Mouse (Mus musculus): ENCODE measurements around the gene Rnaseh1. TPM values are rescaled to one million over a fixed set of nuclear protein-coding genes. Genes with fewer than 3 reads are reported as not detected.

Rnaseh1 gene
- polyA plus RNA-seq, 2 experiments = 26.5 to 31.9 TPM

GRCm38 (mm10) chr12:28685771-28686170, 36.4 kb downstream of the Rnaseh1 start:
- TF ChIP-seq POLR2A (IDR thresholded peaks at IDR 0.05; ENCODE audit: borderline replicate concordance, extremely low read depth, insufficient read depth, insufficient read length) = no peak
- Histone ChIP-seq H3K4me1 (ENCODE audit: control insufficient read depth, insufficient read depth, low read length) (no peaks in the 10 kb centered on the region), H3K27ac (replicated peaks; ENCODE audit: low read depth, low read length) (no peak overlapping the region), H3K27me3 (ENCODE audit: control insufficient read depth, insufficient read depth, low read length) (no peaks in the 10 kb centered on the region), H3K4me2 (replicated peaks; ENCODE audit: low read depth, low read length, severe bottlenecking) (no peak overlapping the region), H3K9me3 (ENCODE audit: control insufficient read depth, low read length) (no peaks in the 10 kb centered on the region), H3K36me3 (ENCODE audit: control insufficient read depth, insufficient read depth, low read length) (peaks cover 32% of the 10 kb centered on the region), H3K4me3 (replicated peaks; ENCODE audit: low read length) (no peak overlapping the region), H3K9ac (ENCODE audit: low read depth, low read length, severe bottlenecking) (no peak overlapping the region)
- no peak for DNase-seq (ENCODE audit: low spot score)
- no peak for ATAC-seq (ENCODE audit: low FRiP score, low read depth)
- WGBS = 77% methylated on average over 3 of the region's 3 CpGs

DNA sequence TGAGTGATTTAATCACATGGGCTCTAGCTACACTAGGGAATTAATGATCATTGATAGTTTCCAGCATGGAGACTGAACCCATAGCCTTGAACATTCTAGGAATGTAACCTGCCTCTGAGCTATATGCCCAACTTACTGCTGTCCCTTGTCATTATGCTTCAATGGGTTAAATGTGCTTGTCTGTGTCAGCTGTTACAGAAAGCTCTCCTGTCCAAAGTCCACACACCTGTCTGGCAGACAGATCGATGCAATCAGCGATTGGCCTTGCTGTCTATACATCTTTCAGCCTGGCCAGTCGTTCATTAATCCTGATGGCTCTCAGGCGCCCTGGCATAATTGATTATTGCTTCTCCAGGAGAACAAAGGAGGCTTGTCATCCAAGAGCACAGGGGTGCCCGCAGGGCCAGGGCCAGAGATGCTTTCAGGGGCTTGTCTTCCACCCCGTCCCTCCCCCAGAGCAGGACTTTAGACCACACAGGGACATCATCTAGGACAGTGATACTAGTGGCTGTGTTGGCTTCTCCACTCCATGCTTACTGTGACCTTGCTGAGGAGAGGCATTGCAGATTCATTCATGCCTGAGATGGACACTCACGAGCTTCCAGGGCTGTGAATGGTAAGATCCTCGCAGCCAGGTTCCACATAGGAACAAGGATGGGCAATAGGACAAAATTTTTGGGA, 36.9 kb downstream of the Rnaseh1 start:
- Histone ChIP-seq H3K36me3 (ENCODE audit: control insufficient read depth, insufficient read depth, low read length) (peaks cover 35% of the 10 kb centered on the region), H3K4me1 (ENCODE audit: control insufficient read depth, insufficient read depth, low read length) (no peaks in the 10 kb centered on the region), H3K27me3 (ENCODE audit: control insufficient read depth, insufficient read depth, low read length) (no peaks in the 10 kb centered on the region), H3K9ac (ENCODE audit: low read depth, low read length, severe bottlenecking) (no peak overlapping the region), H3K4me2 (replicated peaks; ENCODE audit: low read depth, low read length, severe bottlenecking) (no peak overlapping the region), H3K9me3 (ENCODE audit: control insufficient read depth, low read length) (no peaks in the 10 kb centered on the region), H3K4me3 (replicated peaks; ENCODE audit: low read length) (no peak overlapping the region), H3K27ac (replicated peaks; ENCODE audit: low read depth, low read length) (no peak overlapping the region)
- no peak for TF ChIP-seq POLR2A (IDR thresholded peaks at IDR 0.05; ENCODE audit: borderline replicate concordance, extremely low read depth, insufficient read depth, insufficient read length)
- ATAC-seq (ENCODE audit: low FRiP score, low read depth) = no peak
- no peak for DNase-seq (ENCODE audit: low spot score)
- 77% methylated on average over 8 of the region's 8 CpGs for WGBS

GRCm38 (mm10) chr12:28688996-28689395, 39.6 kb downstream of the Rnaseh1 start:
- WGBS = 88% methylated on average over 6 of the region's 6 CpGs
- Histone ChIP-seq H3K27me3 (ENCODE audit: control insufficient read depth, insufficient read depth, low read length) (no peaks in the 10 kb centered on the region), H3K4me2 (replicated peaks; ENCODE audit: low read depth, low read length, severe bottlenecking) (no peak overlapping the region), H3K9ac (ENCODE audit: low read depth, low read length, severe bottlenecking) (no peak overlapping the region), H3K4me1 (ENCODE audit: control insufficient read depth, insufficient read depth, low read length) (no peaks in the 10 kb centered on the region), H3K9me3 (ENCODE audit: control insufficient read depth, low read length) (no peaks in the 10 kb centered on the region), H3K27ac (replicated peaks; ENCODE audit: low read depth, low read length) (no peak overlapping the region), H3K36me3 (ENCODE audit: control insufficient read depth, insufficient read depth, low read length) (peaks cover 33% of the 10 kb centered on the region), H3K4me3 (replicated peaks; ENCODE audit: low read length) (no peak overlapping the region)
- no peak for ATAC-seq (ENCODE audit: low FRiP score, low read depth)
- DNase-seq (ENCODE audit: low spot score) = no peak
- no peak for TF ChIP-seq POLR2A (IDR thresholded peaks at IDR 0.05; ENCODE audit: borderline replicate concordance, extremely low read depth, insufficient read depth, insufficient read length)

DNA sequence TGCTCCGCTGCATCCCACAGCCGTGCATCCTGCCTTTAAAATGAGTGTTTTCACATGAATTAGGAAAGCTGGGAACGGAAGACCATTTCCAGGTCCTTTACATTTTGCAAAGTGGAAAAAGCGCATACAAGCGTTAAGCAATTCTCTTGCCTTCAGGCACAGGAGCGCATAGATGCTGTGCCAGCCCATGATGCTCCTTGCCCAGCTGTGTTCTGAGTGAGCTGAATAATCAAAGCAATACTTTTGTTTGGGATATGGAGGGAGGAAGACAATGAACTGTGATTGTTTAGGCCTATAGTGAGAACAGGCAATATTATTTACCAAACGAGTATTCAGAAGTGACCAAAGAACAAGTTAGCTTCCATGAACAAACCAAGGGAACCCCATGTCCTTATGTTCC, 41.3 kb downstream of the Rnaseh1 start:
- DNase-seq (ENCODE audit: low spot score) = no peak
- peaks cover 43% of the 10 kb centered on the region for H3K36me3 ChIP-seq (ENCODE audit: control insufficient read depth, insufficient read depth, low read length)

GRCm38 (mm10) chr12:28693738-28694137, 44.3 kb downstream of the Rnaseh1 start:
- 84% methylated on average over 3 of the region's 3 CpGs for WGBS
- ATAC-seq (ENCODE audit: low FRiP score, low read depth) (no peak), DNase-seq (ENCODE audit: low spot score) (no peak)
- H3K4me1 ChIP-seq (ENCODE audit: control insufficient read depth, insufficient read depth, low read length) = no peaks in the 10 kb centered on the region
- H3K9me3 ChIP-seq (ENCODE audit: control insufficient read depth, low read length) = no peaks in the 10 kb centered on the region
- no peak overlapping the region for H3K4me3 ChIP-seq (replicated peaks; ENCODE audit: low read length)
- no peak for TF ChIP-seq POLR2A (IDR thresholded peaks at IDR 0.05; ENCODE audit: borderline replicate concordance, extremely low read depth, insufficient read depth, insufficient read length)
- no peaks in the 10 kb centered on the region for H3K27me3 ChIP-seq (ENCODE audit: control insufficient read depth, insufficient read depth, low read length)
- no peak overlapping the region for H3K27ac ChIP-seq (replicated peaks; ENCODE audit: low read depth, low read length)
- H3K4me2 ChIP-seq (replicated peaks; ENCODE audit: low read depth, low read length, severe bottlenecking) = no peak overlapping the region
- peaks cover 51% of the 10 kb centered on the region for H3K36me3 ChIP-seq (ENCODE audit: control insufficient read depth, insufficient read depth, low read length)
- no peak overlapping the region for H3K9ac ChIP-seq (ENCODE audit: low read depth, low read length, severe bottlenecking)

More for the DNA sequence above, 41.3 kb downstream of the Rnaseh1 start:
- WGBS = 93% methylated on average over 7 of the region's 7 CpGs
- TF ChIP-seq POLR2A (IDR thresholded peaks at IDR 0.05; ENCODE audit: borderline replicate concordance, extremely low read depth, insufficient read depth, insufficient read length) = no peak
- no peak for ATAC-seq (ENCODE audit: low FRiP score, low read depth)
- Histone ChIP-seq H3K9me3 (ENCODE audit: control insufficient read depth, low read length) (no peaks in the 10 kb centered on the region), H3K9ac (ENCODE audit: low read depth, low read length, severe bottlenecking) (no peak overlapping the region), H3K4me3 (replicated peaks; ENCODE audit: low read length) (no peak overlapping the region), H3K4me2 (replicated peaks; ENCODE audit: low read depth, low read length, severe bottlenecking) (no peak overlapping the region), H3K4me1 (ENCODE audit: control insufficient read depth, insufficient read depth, low read length) (no peaks in the 10 kb centered on the region), H3K27me3 (ENCODE audit: control insufficient read depth, insufficient read depth, low read length) (no peaks in the 10 kb centered on the region), H3K27ac (replicated peaks; ENCODE audit: low read depth, low read length) (no peak overlapping the region)

Data from limb, embryonic 14.5 days (tissue).